Mouse (Mus musculus): ENCODE measurements around the gene Trex1.
A peak's percentile ranks its signal among the peaks of the same experiment; 100 is the strongest.

Trex1 gene

DNA sequence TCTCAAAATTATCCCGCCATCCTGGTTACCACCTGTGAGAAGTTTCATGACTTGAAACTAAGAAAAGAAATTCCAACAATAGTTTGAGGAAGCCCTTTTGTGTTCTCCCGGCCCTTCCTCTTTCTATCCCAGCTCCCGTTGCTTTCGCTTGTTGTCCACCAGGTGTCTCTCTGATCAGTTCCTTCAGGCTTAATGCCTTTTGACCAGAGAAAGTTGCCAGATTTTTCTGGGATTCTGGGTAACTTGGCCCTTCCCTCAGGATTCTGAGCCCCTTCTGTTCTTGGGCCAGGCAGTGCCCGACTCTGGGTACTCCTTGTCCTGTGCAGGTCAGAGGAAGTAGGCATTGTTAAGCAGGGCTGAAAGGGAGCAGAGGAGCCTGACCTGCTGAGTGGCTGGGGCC, 28.5 kb upstream of the Trex1 start:
- no peak for DNase-seq (ENCODE audit: low read depth, low spot score)

DNA sequence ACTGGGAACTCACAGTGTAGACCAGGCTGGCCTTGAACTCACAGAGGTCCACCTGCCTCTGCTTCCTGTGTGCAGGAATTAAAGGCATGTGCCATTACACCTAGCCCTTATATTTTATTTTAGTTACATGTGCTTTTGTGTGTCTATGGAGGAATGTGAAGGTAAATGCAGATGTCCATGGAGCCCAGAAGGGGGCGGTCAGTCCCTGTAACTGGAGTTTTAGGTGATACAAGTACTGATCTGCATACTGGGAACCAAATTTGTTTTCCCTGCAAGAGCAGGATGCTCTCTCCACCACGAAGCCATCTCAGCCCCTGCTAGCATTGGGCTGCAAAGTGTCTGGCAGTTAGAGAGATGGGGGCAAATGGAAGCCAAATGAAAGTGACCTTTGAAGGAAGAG, 25.4 kb upstream of the Trex1 start:
- no peak for DNase-seq (ENCODE audit: low read depth, low spot score)

DNA sequence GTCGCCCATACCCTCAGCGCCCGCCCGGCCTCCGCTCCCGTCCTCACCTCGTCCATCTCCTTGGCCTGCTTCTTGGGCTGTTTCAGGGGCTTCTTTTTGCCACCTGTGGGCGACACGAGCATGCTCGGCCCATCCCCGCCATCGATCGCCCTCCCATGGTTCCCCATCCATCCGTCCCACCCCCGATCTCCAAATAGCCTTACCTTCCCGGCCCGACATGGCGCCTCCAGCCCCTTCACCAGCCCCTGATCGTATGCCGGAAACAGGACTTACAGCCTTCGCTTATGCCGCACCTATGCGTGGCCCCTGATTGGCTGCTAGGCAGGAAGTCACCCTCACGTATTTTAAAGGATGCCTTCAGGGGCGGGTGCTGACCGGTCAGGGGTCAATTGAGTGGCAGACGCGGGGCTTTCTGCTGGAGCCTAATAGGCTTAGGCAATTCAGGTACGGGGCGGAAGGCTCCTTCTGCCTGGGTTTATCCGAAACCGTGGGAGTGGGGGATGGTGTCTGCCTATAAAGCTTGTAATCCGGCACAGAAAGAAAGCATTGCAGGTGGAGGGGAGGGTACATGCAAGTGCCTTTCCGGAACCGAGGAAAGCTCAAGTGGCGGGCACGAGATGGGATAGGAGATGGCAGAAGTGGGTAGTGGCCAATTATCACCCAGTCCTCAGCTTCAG, 22.7 kb upstream of the Trex1 start, which contains the start of the genes Ccdc51 and Tma7:
Ccdc51 (plus strand) TSS at position 370 of the 677 bp plus-strand sequence.
Tma7 (minus strand) TSS at position 464 of the 677 bp plus-strand sequence.
- DNase-seq (ENCODE audit: low read depth, low spot score), result peak; percentile 86

DNA sequence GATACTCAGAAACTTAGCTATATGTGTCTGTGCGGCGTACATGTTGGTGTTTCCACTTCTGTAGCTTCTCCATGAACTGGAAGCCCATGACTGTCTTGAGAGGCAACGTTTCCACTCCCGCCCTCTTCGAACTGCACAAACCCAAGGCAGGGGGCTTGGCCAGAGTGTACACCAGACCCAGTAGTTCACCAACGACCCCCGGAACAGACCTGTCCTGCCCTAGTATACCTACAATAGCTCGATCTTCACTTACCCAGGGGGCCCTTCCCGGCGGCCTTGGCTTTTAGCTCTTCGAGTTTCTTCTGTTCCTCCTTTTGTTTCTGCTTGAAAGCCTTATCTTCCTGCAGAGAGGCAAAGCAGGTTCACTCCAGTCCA, 22.2 kb upstream of the Trex1 start:
- no peak for DNase-seq (ENCODE audit: low read depth, low spot score)

DNA sequence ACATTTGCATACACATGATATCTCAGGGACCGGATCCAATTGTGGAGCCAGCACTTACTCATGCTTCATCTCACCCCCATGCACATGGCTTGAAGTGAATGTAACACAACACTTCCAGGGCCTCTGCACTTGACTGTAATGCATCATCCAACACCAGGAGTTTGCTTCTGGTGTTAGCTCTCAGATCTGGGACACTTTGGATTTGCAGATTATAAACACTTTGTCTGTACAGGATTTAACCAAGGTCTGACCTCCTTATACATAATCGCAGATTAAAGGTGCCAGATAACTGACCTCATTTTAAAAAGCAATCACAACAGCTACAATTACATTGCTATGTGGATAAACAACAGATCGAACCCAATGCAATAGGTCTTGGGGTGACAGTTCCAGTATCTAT, 21.0 kb upstream of the Trex1 start:
- no peak for DNase-seq (ENCODE audit: low read depth, low spot score)

DNA sequence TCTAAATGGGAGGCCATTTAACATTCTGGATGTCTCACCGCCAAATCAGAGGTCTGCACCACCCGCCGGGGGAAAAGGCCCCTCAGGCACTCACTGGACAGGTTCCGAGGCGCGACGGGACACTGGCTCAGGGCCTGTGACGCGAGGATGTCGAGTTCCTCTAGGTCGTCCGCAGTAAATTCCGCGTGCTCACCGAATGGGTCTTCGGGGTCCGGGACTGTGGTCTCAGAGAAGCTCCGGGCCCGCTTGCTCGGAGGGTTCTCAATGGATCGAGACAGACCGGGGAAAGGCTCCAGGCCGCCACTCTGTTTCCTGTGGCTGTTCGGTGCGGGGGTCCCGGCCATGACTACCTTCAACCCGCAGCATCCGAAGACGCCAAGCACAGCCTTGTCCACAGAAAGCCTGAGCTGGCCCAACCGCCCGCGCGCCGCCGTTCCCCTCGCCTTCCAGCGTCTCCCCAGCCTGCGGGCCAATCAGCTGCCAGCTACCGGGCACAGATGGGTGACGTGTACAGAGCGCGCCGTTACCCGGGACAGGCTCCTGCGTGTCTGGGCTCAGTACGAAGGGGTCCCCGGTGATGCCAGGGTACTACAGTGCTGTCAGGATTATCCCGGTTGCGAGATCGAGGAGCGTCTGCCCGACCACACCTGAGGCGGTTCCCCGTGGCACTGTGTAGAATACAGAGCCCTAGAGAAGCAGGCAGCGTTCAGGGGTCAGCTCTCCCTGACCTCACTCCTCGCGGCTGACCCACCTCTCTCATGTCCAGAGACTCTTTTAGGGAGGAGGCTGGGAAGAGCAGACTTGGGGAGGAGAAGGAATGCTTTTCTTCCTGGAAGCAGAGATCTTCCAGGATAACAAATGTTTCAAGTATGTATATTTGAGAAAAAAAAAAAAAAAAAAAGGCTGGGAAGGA, 14.4 kb upstream of the Trex1 start, which contains the start of gene Atrip:
Atrip (minus strand) TSS at position 464 of the 913 bp plus-strand sequence.
- DNase-seq (ENCODE audit: low read depth, low spot score), result peak; percentile 83

DNA sequence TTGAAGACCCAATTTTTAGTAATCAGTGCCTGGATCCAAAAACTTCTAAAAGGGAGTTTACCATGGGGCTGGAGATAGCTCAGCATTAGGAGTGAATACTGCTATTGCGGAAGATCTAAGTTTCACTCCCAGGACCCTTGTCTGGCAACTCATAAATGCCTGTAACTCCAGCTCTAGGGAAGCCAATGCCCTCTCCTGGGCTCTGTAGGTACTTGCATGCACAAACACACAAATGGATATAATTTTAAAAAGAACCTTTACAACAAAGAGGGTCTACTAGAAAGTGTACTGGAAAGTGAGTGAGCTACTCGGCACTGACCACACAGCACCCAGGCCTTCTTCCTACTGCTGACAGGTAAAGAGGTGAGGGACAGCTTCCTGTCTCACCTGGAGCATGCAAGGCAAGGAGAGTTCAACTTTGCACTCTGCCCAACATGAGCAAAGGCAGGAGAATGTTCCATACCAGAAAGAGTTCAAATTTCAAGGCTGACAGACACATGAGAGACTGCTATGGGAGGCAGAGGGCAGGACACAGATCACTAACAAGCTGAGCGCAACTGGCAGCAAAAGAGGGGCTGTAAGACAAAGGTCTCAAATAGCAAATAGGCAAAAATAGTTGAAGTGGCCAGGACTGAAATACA, 8.7 kb upstream of the Trex1 start:
- no peak for DNase-seq (ENCODE audit: low read depth, low spot score)

DNA sequence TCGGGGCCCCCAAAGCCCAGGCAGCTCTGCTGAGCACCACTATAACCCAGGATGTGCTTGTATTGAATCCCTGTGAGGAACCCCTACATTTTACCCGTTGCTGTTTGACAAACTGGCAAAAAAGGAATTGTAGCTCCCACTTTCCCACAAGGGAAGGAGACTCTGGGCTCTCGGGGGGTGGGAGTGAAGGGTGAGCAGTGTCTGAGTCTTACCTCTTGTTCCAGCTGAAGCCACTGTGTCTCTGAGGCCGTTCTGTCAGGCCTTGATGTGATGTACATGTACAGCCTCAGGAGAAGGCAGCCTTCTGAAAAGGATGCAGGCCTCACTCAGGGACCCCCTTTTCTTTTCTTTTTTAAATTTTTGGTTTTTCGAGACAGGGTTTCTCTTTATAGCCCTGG, 1.4 kb upstream of the Trex1 start:
- DNase-seq (ENCODE audit: low read depth, low spot score), result no peak

DNA sequence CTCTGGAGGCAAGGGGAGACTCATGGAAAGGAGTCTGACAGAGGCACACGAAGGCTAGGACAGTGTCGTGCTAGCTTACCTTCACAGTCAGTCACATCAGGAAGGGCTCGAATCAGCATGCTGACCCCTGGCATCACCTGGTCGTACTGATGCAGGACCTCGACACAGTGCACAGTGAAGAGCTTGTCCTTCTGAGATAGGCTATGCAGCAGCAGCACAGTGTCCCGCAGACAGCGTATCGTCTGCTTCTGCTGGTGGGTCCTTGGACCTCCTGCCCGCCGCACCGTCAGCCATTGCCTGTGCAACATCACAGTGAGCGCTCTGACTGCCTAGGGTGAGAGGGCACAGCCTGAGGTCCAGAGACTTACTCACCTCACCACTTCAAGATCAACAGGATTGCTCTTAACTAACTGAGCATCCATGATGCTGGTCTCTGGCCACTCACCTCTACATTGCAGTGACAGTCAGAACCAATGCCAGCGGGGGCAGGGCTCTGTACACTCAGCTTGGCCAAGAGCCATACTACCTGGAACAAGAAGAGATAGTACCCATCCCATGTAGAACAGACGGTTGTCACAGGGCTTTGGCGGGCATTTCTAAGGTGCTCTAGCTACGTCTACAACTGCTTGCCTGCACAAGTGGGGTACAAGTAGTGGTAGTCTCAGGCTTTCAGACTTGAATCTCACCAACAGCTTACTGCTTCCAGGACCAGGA, 807 bp upstream of the Trex1 start:
- no peak for DNase-seq (ENCODE audit: low read depth, low spot score)

DNA sequence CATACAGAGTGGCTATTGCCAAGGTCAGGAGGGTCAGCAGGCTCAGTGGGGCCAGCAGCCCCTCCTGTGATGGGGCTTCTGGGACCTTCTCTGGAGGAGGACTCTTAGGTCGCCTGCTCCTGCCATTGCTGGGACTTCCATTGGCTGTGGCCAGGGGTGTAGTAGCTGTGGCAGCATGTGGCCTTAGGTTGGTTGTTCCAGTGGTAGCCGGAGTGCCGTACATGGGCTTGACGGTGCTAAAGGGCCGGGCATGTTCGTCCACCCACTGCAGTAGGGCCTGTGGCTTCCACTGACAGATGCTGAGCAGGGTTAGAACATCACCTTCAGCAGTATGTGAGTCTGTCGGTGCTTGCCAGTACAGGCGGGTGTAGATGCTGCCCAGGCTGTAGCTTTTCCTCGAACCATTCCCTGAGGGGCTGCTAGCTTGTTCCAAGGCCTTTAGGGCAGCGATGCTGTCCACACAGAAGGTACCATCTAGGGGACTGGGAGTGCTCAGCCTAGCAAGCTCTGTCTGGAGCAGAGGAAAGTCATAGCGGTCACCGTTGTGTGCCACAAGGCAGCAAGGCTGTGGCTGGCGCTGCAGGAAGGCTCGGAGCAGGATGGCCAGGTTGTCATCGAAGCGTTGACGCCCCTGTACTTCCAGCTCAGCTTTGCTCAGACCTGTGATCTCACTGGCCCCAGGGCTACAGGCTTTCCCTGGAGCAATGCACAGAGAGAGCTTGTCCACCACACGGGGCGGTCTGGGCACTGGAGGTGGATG, 1.3 kb downstream of the Trex1 start:
- DNase-seq (ENCODE audit: low read depth, low spot score), result no peak

DNA sequence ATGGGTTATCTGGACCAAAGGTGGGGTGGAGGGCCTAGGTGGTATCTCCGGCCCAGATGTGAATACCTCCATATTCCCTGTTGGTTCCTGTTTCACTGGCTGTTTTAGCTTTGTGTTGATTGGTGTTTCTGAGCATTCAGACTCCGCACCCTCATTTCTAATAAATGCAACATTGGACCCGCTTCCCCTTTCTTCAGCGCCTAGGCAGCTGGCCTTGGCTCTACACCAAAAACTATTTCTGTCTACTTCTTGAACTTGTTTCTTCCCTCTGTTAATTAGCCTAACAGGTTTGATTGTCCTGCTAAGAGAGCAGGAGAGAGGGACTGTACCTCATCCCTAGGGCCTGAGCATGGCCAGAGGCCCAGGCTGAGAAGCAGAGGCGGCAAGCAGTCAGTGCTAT, 2.0 kb downstream of the Trex1 start:
- DNase-seq (ENCODE audit: low read depth, low spot score), result no peak

DNA sequence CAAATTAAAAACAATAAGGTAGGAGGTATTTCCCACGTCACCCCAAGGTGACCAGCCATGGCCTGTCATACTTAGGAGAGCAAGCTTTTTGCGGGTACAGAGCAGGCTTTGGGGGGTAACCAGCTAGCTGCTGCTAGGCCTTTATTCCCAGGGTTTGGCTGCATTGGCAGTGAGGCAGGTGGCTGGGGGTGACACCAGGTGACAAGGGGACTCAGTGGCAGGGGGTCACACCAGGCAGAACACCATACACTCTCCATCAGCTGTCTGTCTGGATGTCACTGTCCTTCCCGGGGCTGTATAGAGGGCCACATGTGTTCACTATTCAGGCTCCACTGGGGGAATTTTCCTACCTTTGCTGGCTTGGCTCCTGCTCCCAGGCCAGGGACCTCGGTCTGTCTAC, 2.6 kb downstream of the Trex1 start:
- no peak for DNase-seq (ENCODE audit: low read depth, low spot score)

DNA sequence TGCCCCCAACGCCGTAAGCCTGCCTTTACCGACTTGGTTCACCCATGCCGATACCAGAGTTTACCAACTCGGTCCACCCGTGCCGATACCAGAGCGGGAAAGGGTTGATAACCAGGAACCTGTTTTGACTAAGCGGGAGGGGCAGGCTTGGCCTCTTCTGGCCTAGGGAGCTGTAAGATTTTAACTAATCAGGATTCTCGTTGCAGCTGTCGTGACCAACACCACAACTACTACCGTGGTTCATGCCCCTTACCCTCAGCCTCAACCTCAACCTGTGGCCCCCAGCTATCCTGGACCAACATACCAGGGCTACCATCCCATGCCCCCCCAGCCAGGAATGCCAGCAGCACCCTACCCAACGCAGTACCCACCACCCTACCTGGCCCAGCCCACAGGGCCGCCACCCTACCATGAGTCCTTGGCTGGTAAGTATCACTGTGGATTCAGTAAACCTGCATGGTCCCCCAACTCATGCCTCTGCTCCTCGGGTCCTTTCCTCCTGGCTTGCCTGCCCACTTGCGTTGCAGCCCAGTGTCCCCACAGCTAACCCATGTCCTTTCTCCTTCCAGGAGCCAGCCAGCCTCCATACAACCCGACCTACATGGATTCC, 3.3 kb downstream of the Trex1 start:
- no peak for DNase-seq (ENCODE audit: low read depth, low spot score)

DNA sequence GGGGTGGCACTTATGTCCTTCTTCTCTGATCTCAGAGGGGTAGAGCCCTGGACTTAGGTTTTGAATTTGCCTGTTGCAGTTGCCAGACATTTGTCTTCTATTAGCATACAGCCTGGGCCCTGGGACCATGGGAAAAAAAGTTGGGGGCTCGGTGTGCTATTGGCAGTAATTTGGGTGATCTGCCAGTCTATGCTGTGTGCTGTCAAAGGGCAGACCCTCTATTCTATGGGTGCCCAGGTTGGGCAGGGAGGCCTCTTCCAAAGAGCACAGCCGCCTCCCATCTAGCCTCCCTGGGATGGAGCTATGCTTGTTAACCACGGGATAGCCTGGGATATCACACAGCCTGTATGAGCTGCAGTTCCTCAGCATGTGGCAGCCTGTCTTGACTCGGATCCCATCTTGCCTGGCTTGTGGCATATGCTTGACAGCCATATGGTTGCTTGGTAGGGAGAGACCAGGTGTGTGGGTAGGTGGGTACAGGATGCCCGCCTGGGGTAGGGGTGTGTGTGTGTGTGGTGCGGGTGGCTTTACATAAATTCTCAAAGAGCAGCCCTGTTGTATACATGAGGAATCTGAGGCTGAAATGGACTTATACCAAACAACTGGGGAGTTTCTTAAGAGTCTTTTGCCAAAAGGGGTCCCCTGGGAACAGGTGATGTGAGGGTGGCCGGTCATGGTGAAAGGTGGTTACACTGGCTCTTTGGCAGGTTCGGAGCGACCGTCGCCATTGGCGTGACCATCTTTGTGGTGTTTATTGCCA, 4.1 kb downstream of the Trex1 start:
- DNase-seq (ENCODE audit: low read depth, low spot score), result no peak

DNA sequence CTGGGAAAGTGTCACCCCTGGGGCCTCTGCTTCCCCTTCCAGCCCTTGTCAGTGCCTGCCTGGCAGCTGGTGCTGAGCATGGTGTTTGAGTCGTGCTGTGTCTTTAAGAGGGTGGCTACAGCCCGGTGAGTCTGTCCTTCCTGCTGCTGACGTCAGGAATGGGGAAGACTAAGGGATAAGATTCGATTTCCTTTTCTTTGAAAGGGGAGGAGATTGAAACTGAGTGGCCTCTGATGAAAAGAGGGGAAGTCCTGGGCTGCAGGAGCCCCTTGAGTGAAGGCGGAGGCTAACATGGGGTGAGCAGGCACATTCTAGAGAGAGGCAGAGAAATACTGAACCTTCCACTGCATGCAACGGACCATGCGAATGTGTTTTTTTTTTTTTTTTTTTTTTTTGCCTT, 4.8 kb downstream of the Trex1 start:
- peak; percentile 80 for DNase-seq (ENCODE audit: low read depth, low spot score)

DNA sequence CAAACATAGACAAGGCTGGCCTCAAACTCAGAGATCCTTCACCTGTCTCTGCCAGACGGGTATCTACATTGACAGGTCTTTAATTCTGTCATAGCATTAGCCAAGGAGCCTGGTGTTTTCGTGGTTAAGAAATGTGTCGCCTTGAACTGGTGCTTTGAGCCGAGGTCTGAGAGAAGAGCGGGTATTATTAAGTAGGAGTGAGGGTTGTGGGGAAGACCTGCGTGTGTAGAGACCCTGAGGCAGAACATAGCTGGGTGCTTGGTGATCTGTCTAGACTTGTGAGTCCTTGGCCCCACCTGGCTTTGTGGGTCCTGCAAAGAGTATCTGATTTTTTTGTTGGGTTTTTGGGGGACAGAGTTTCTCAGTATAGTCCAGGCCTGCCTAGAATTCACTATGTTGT, 5.7 kb downstream of the Trex1 start:
- DNase-seq (ENCODE audit: low read depth, low spot score), result no peak

DNA sequence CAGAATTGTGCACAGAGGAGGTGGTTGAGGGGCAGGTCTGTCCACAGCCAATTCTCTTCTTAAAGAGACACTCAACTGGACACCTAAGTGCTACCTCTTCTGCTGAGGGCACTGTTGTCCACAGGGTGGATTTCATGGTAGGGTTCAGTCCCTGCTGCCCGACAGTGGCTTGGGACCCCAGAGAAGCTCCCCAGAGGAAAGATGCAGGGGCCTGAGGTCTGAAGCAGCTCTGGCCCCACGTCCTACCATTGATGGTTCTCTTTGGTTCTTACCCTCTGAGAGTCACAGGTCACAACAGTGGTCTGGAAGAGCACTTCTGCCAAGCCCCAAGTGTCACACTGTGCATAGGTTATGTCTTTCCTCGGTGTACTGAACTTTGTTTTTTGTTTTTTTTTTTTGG, 6.2 kb downstream of the Trex1 start:
- no peak for DNase-seq (ENCODE audit: low read depth, low spot score)

DNA sequence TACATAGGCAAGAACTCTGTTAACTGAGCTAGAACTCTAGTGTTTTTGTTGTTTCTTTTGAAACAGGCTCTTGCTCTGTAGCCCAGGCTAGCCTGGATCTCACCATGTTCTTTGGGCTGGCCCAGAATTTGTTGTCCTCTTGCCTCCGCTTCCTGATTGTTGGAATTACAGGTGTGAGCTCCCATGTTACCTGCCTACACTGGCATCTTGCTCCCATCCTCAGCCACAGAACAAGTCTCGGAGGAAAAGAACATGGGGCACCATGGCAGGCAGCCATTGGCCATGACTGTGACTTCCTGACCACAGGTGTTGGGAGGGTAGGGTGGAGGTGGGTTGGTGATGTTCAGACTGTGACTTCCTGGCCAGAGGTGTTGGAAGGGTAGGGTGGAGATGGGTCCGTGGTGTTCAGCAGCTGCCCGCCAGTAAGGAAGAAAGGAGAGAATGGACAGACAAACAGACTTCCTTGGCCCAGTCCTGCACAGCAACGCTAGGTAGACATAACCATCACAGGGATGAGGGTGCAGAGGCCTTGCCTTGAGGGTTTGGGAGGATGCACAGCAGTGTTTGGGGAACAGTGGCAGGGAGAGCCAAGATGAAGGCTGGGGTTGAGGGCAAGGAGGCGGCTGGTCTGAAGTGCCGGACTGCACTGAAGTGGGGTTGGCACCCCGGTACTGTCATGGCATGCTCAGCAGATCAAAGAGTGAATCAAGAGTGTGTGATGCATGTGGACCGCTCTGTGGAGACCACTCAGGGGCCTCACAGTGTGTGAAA, 6.9 kb downstream of the Trex1 start:
- DNase-seq (ENCODE audit: low read depth, low spot score), result no peak

All from skeletal muscle tissue, adult 2 months (tissue).